Mouse (Mus musculus) limb, embryonic 12.5 days (tissue): ENCODE measurements around the gene Pfkm. TPM values are rescaled to one million over a fixed set of nuclear protein-coding genes. Genes with fewer than 3 reads are reported as not detected.

Experiments used
- ATAC-seq: fragments of 200-750 bp; cut with Nextera tagmentation; 2 replicates; pipeline ENCODE4 v1.8.0; 2017; ENCODE audit warnings: low read depth, moderate TSS enrichment; ENCODE audit not compliant: insufficient number of reproducible peaks, insufficient read depth, low FRiP score, low TSS enrichment
- H3K27ac ChIP-seq: fragments of 300-500 bp; sonication (generic); 2 replicates; pipeline ENCODE4 v1.5.1; 2016; ENCODE audit warnings: mild to moderate bottlenecking, moderate library complexity
- H3K27me3 ChIP-seq: fragments of 300-500 bp; sonication (generic); 2 replicates; pipeline ENCODE4 v1.6.1; 2016; ENCODE audit warnings: mild to moderate bottlenecking, moderate library complexity
- H3K36me3 ChIP-seq: fragments of 300-500 bp; sonication (generic); 2 replicates; pipeline ENCODE4 v1.6.1; 2016; ENCODE audit warnings: mild to moderate bottlenecking, moderate library complexity
- H3K4me1 ChIP-seq: fragments of 300-500 bp; sonication (generic); replicated peaks from 2 replicates; pipeline ENCODE4 v1.6.1; 2016
- H3K4me2 ChIP-seq: fragments of 300-500 bp; sonication (generic); 2 replicates; pipeline ENCODE4 v1.6.1; 2016; ENCODE audit warnings: mild to moderate bottlenecking, moderate library complexity
- H3K4me3 ChIP-seq: fragments of 300-500 bp; sonication (generic); replicated peaks from 2 replicates; pipeline ENCODE4 v1.5.1; 2016; ENCODE audit warnings: mild to moderate bottlenecking
- H3K9ac ChIP-seq: fragments of 300-500 bp; sonication (generic); replicated peaks from 2 replicates; pipeline ENCODE4 v1.6.1; 2016; ENCODE audit warnings: mild to moderate bottlenecking, moderate library complexity
- H3K9me3 ChIP-seq: fragments of 300-500 bp; sonication (generic); 2 replicates; pipeline ENCODE4 v1.6.1; 2016; ENCODE audit warnings: mild to moderate bottlenecking, moderate library complexity
- WGBS: fragments of 180-500 bp; shearing (Covaris S2); methylation state at CpG from one replicate; pipeline ENCODE4 v1.1.7; 2016; 5-methylcytosine and 5-hydroxymethylcytosine counted together
- polyA plus RNA-seq: library from polyadenylated mRNA; unstranded; fragments of >200 nt; fragmentation: Nextera tagmentation; extraction: Ambion mirVana; gene quantifications from 2 replicates; pipeline ENCODE4 v1.2.1, GENCODE M21; 2016

The Pfkm gene
- polyA plus RNA-seq, 1 experiment from 2014 or later: 49.4 TPM

- Histone ChIP-seq H3K36me3 (peaks cover 96% of the 10 kb centered on the region), H3K27me3 (no peaks in the 10 kb centered on the region), H3K4me2 (no peak overlapping the region), H3K27ac (no peak overlapping the region), H3K4me1 (no peaks in the 10 kb centered on the region), H3K9me3 (no peaks in the 10 kb centered on the region), H3K9ac (no peak overlapping the region), H3K4me3 (no peak overlapping the region)
- ATAC-seq: no peak
- 89% methylated on average over 12 of the region's 12 CpGs for WGBS
These were observed 27.0 kb downstream of the Pfkm start for GRCm38 (mm10) chr15:98119363-98119762.

GRCm38 (mm10) chr15:98120831-98121230 lies 28.4 kb downstream of the Pfkm start:
- Histone ChIP-seq H3K4me1 (no peaks in the 10 kb centered on the region), H3K27me3 (no peaks in the 10 kb centered on the region), H3K4me3 (no peak overlapping the region), H3K9me3 (no peaks in the 10 kb centered on the region), H3K27ac (no peak overlapping the region), H3K4me2 (no peak overlapping the region), H3K9ac (no peak overlapping the region), H3K36me3 (peaks cover 96% of the 10 kb centered on the region)
- 94% methylated on average over 20 of the region's 20 CpGs for WGBS
- no peak for ATAC-seq

GRCm38 (mm10) chr15:98131001-98131400 lies 38.6 kb downstream of the Pfkm start:
- no peaks in the 10 kb centered on the region for H3K27me3 ChIP-seq
- WGBS: 96% methylated on average over 4 of the region's 4 CpGs
- no peak for ATAC-seq

GRCm38 (mm10) chr15:98131451-98131850 lies 39.1 kb downstream of the Pfkm start:
- Histone ChIP-seq H3K9ac (no peak overlapping the region), H3K4me2 (no peak overlapping the region), H3K27ac (no peak overlapping the region), H3K36me3 (peaks cover 100% of the 10 kb centered on the region), H3K27me3 (no peaks in the 10 kb centered on the region), H3K4me1 (no peaks in the 10 kb centered on the region), H3K9me3 (no peaks in the 10 kb centered on the region), H3K4me3 (no peak overlapping the region)
- WGBS: 92% methylated on average over 7 of the region's 7 CpGs
- ATAC-seq: no peak

More at GRCm38 (mm10) chr15:98131001-98131400, 38.6 kb downstream of the Pfkm start:
- Histone ChIP-seq H3K4me1 (no peaks in the 10 kb centered on the region), H3K27ac (no peak overlapping the region), H3K9ac (no peak overlapping the region), H3K4me3 (no peak overlapping the region), H3K36me3 (peaks cover 100% of the 10 kb centered on the region), H3K4me2 (no peak overlapping the region), H3K9me3 (no peaks in the 10 kb centered on the region)

- Histone ChIP-seq H3K4me1 (no peaks in the 10 kb centered on the region), H3K4me2 (no peak overlapping the region), H3K9ac (no peak overlapping the region), H3K4me3 (no peak overlapping the region), H3K27ac (no peak overlapping the region), H3K27me3 (no peaks in the 10 kb centered on the region), H3K9me3 (no peaks in the 10 kb centered on the region), H3K36me3 (peaks cover 100% of the 10 kb centered on the region)
- no peak for ATAC-seq
- WGBS: 85% methylated on average over 15 of the region's 15 CpGs
These were observed 39.7 kb downstream of the Pfkm start for GRCm38 (mm10) chr15:98131942-98132655.

- Histone ChIP-seq H3K9ac (no peak overlapping the region), H3K27ac (no peak overlapping the region), H3K4me1 (no peaks in the 10 kb centered on the region), H3K27me3 (no peaks in the 10 kb centered on the region), H3K4me2 (no peak overlapping the region), H3K9me3 (no peaks in the 10 kb centered on the region), H3K36me3 (peaks cover 100% of the 10 kb centered on the region), H3K4me3 (no peak overlapping the region)
- 89% methylated on average over 3 of the region's 3 CpGs for WGBS
- ATAC-seq: no peak
These were observed 41.1 kb downstream of the Pfkm start for GRCm38 (mm10) chr15:98133471-98133870.

- no peak for ATAC-seq
- Histone ChIP-seq H3K9me3 (no peaks in the 10 kb centered on the region), H3K27ac (no peak overlapping the region), H3K4me3 (no peak overlapping the region), H3K4me2 (no peak overlapping the region), H3K36me3 (peaks cover 100% of the 10 kb centered on the region), H3K4me1 (no peaks in the 10 kb centered on the region), H3K27me3 (no peaks in the 10 kb centered on the region), H3K9ac (no peak overlapping the region)
- WGBS: 92% methylated on average over 4 of the region's 4 CpGs
These were observed 41.6 kb downstream of the Pfkm start for GRCm38 (mm10) chr15:98134034-98134433.

- 87% methylated on average over 3 of the region's 3 CpGs for WGBS
These were observed 42.3 kb downstream of the Pfkm start for GRCm38 (mm10) chr15:98134666-98135065.

GRCm38 (mm10) chr15:98135671-98136070 lies 43.3 kb downstream of the Pfkm start:
- no peak for ATAC-seq
- H3K4me3 ChIP-seq: no peak overlapping the region
- no peaks in the 10 kb centered on the region for H3K4me1 ChIP-seq
- H3K4me2 ChIP-seq: no peak overlapping the region
- H3K36me3 ChIP-seq: peaks cover 100% of the 10 kb centered on the region
- no peaks in the 10 kb centered on the region for H3K9me3 ChIP-seq
- no peak overlapping the region for H3K27ac ChIP-seq
- 92% methylated on average over 13 of the region's 13 CpGs for WGBS
- no peak overlapping the region for H3K9ac ChIP-seq
- H3K27me3 ChIP-seq: no peaks in the 10 kb centered on the region

More at GRCm38 (mm10) chr15:98134666-98135065, 42.3 kb downstream of the Pfkm start:
- no peak overlapping the region for H3K4me3 ChIP-seq
- no peaks in the 10 kb centered on the region for H3K27me3 ChIP-seq
- H3K9me3 ChIP-seq: no peaks in the 10 kb centered on the region
- H3K36me3 ChIP-seq: peaks cover 100% of the 10 kb centered on the region
- H3K27ac ChIP-seq: no peak overlapping the region
- ATAC-seq: no peak
- H3K9ac ChIP-seq: no peak overlapping the region
- H3K4me1 ChIP-seq: no peaks in the 10 kb centered on the region
- H3K4me2 ChIP-seq: no peak overlapping the region

GRCm38 (mm10) chr15:98136871-98137270 lies 44.5 kb downstream of the Pfkm start:
- H3K4me3 ChIP-seq: no peak overlapping the region
- no peak overlapping the region for H3K9ac ChIP-seq
- WGBS: 93% methylated on average over 9 of the region's 9 CpGs
- no peak overlapping the region for H3K4me2 ChIP-seq
- H3K27me3 ChIP-seq: no peaks in the 10 kb centered on the region
- no peak overlapping the region for H3K27ac ChIP-seq
- H3K36me3 ChIP-seq: peaks cover 98% of the 10 kb centered on the region
- no peaks in the 10 kb centered on the region for H3K4me1 ChIP-seq
- ATAC-seq: no peak
- no peaks in the 10 kb centered on the region for H3K9me3 ChIP-seq

GRCm38 (mm10) chr15:98139763-98140162 lies 47.4 kb downstream of the Pfkm start:
- Histone ChIP-seq H3K9me3 (no peaks in the 10 kb centered on the region), H3K4me3 (no peak overlapping the region), H3K27ac (no peak overlapping the region), H3K9ac (no peak overlapping the region), H3K4me2 (no peak overlapping the region), H3K36me3 (peaks cover 78% of the 10 kb centered on the region), H3K4me1 (peaks cover 5% of the 10 kb centered on the region), H3K27me3 (no peaks in the 10 kb centered on the region)
- no peak for ATAC-seq
- WGBS: 59% methylated on average over 7 of the region's 7 CpGs

GRCm38 (mm10) chr15:98140809-98141208 lies 48.4 kb downstream of the Pfkm start:
- Histone ChIP-seq H3K9me3 (no peaks in the 10 kb centered on the region), H3K4me2 (no peak overlapping the region), H3K9ac (no peak overlapping the region), H3K27me3 (no peaks in the 10 kb centered on the region), H3K27ac (no peak overlapping the region), H3K4me3 (no peak overlapping the region), H3K36me3 (peaks cover 67% of the 10 kb centered on the region), H3K4me1 (peaks cover 7% of the 10 kb centered on the region)
- ATAC-seq: no peak
- 90% methylated on average over 5 of the region's 5 CpGs for WGBS
